Mouse (Mus musculus): ENCODE results near the gene Ilvbl. TPM values are rescaled to one million over a fixed set of nuclear protein-coding genes. Genes with fewer than 3 reads are reported as not detected.

Gene Ilvbl
- polyA plus RNA-seq, 1 experiment from 2014 or later, result 15.2 TPM

DNA sequence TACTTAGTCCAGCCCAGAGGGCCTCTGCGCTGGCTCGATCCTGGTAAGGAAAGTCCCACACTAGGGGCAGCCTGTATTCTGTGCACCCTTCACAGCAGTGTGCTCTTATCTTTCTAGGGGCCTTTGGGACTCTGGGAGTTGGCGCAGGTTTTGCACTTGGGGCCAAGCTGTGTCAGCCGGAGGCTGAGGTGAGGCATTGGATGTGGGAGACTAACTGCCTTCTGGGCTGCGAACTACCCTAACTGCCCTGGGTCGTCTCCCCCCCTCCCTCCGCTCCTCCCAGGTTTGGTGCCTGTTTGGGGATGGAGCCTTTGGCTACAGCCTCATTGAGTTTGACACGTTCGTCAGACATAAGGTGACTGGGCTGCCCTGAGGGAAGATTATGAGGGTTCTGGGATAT, 9.2 kb downstream of the Ilvbl start:
- H3K79me2 ChIP-seq (ENCODE audit: inconsistent target), result no peaks in the 10 kb centered on the region
- no peak overlapping the region for H3K27ac ChIP-seq
- no peak overlapping the region for H3K4me3 ChIP-seq (ENCODE audit: inconsistent target)
- WGBS (ENCODE audit: missing documents), result 88% methylated on average over 9 of the region's 9 CpGs
- H3K36me3 ChIP-seq (ENCODE audit: inconsistent target), result peaks cover 50% of the 10 kb centered on the region

DNA sequence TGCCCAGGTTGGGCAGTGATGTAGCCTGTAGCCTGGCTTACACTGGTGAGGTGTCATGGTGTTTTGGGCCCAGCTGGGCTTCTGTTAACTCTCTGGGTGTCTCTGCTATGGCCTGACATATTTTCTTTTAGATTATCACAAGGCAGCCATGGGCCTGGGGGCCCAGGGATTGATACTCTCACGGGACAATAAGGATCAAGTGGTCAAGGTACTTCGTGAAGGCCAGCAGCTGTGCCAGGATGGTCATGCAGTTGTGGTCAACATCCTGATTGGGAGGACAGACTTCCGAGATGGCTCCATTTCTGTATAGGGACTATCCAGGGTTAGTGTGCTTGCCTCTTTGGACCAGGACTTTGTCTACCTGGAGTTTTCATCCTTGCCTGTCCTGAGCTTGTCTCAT, 9.8 kb downstream of the Ilvbl start:
- no peak overlapping the region for H3K4me3 ChIP-seq (ENCODE audit: inconsistent target)

DNA sequence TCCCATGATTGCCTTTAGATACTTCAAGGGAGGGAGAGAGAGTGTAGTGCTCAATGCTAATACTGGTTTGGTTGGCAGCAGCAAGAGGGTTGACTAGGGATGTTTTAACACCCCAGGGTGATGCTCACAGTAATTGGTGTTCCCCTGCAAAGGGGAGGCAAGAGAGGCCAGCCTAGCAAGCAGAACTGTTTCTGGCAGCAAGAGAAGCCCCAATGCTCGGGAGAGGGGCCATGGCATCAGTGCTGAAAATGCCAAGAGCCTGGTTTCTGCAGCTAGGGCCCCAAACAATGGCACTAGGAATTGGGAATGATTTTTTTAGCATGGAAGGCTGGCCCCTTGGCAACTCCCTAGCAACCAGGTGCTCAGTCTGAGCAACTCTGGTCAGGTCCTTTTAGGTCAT, 10.8 kb downstream of the Ilvbl start:
- Histone ChIP-seq H3K36me3 (ENCODE audit: inconsistent target) (peaks cover 34% of the 10 kb centered on the region), H3K4me3 (ENCODE audit: inconsistent target) (no peak overlapping the region), H3K79me2 (ENCODE audit: inconsistent target) (no peaks in the 10 kb centered on the region), H3K27ac (no peak overlapping the region)
- 93% methylated on average over 1 of the region's 1 CpGs for WGBS (ENCODE audit: missing documents)

More for the DNA sequence above, 9.8 kb downstream of the Ilvbl start:
- no peak overlapping the region for H3K27ac ChIP-seq
- 97% methylated on average over 3 of the region's 3 CpGs for WGBS (ENCODE audit: missing documents)
- peaks cover 44% of the 10 kb centered on the region for H3K36me3 ChIP-seq (ENCODE audit: inconsistent target)
- no peaks in the 10 kb centered on the region for H3K79me2 ChIP-seq (ENCODE audit: inconsistent target)

DNA sequence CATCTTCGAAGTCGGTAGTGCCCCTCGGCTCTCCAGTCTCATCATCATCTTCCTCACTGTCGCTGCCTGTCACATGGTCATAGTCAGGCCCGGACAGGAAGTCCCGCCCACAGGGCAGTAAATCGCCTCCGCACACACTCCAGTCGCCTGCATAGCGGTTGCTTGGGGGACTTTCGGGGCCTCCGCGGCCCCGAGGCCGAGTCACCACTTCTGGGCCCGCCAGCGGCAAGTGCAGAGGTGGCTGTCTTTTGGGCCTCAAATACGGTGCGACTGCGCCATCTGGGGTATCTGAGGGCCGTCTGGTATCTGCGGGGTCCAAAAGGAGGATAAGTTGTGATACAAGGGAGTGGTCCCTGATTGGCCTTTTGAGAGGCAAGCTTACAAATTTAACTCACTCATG, 11.5 kb downstream of the Ilvbl start:
- Histone ChIP-seq H3K4me3 (ENCODE audit: inconsistent target) (no peak overlapping the region), H3K27ac (no peak overlapping the region), H3K36me3 (ENCODE audit: inconsistent target) (peaks cover 30% of the 10 kb centered on the region; the same call in 1 of the 2 replicates), H3K79me2 (ENCODE audit: inconsistent target) (no peaks in the 10 kb centered on the region)
- WGBS (ENCODE audit: missing documents), result 95% methylated on average over 17 of the region's 22 CpGs

DNA sequence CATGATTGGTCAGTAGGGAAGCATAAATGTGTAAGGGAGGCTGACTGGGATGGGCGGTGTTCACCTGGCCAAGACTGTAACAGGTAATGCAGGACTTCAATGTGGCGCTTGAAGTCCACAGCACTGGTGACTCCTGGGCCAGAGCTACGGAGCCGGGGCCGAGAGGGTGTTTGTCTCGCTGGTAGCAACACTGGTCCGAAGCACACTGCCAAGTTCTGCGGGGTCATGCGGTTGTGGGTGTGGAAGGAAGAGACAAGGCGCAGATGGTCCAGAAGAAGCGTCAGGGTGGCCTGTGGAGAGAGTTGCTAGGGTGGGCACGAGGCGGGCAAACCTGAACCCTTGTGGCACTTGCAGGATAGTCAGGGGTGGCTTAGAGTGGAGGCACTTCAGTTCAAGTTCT, 11.9 kb downstream of the Ilvbl start:
- H3K36me3 ChIP-seq (ENCODE audit: inconsistent target), result peaks cover 26% of the 10 kb centered on the region; the same call in 1 of the 2 replicates
- no peak overlapping the region for H3K4me3 ChIP-seq (ENCODE audit: inconsistent target)
- WGBS (ENCODE audit: missing documents), result 88% methylated on average over 11 of the region's 13 CpGs
- no peaks in the 10 kb centered on the region for H3K79me2 ChIP-seq (ENCODE audit: inconsistent target)
- H3K27ac ChIP-seq, result no peak overlapping the region

DNA sequence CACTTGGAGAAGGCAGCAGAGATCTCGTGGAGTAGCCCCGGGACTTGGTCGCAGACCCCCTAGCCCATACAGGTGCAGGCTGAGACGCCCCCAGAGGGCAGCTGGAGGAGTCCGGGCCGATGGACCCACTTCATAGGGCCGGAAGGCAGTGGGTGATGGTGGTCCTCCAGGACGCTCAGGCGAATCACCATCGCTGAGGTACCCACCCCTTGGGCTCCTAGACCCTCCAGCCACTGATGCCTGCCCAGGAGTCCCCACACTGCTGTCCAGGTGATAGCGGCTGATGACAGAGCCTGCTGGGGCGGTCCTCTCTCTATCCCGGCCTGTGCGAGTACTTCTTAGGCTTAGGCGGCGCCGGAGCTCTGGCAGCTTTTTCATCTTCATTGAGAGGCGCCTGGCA, 15.1 kb downstream of the Ilvbl start:
- H3K36me3 ChIP-seq (ENCODE audit: inconsistent target), result no peaks in the 10 kb centered on the region
- H3K79me2 ChIP-seq (ENCODE audit: inconsistent target), result no peaks in the 10 kb centered on the region
- no peak overlapping the region for H3K27ac ChIP-seq
- no peak overlapping the region for H3K4me3 ChIP-seq (ENCODE audit: inconsistent target)
- WGBS (ENCODE audit: missing documents), result 94% methylated on average over 16 of the region's 18 CpGs

DNA sequence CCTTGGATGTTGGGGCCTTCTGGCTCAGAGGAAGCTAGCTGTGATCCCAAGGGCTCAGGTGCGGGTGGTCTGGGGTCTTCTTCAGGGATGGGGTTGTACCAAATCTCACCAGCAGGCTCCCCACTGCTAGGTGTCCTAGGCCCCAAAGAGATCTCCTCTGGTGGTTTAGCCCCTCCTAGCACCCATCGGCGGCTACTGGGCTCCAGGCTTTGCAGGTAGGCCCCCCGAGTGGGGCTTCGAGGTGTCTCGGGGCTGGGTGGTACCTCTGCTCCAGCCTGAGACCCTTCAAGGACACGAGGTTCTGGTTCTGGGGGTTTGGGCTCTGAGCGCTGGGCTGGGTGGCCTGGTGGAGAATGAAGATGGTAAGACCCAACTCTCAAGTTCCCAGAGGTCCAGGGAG, 15.8 kb downstream of the Ilvbl start:
- Histone ChIP-seq H3K4me3 (ENCODE audit: inconsistent target) (no peak overlapping the region), H3K36me3 (ENCODE audit: inconsistent target) (no peaks in the 10 kb centered on the region), H3K79me2 (ENCODE audit: inconsistent target) (no peaks in the 10 kb centered on the region), H3K27ac (no peak overlapping the region)
- WGBS (ENCODE audit: missing documents), result 90% methylated on average over 8 of the region's 8 CpGs

DNA sequence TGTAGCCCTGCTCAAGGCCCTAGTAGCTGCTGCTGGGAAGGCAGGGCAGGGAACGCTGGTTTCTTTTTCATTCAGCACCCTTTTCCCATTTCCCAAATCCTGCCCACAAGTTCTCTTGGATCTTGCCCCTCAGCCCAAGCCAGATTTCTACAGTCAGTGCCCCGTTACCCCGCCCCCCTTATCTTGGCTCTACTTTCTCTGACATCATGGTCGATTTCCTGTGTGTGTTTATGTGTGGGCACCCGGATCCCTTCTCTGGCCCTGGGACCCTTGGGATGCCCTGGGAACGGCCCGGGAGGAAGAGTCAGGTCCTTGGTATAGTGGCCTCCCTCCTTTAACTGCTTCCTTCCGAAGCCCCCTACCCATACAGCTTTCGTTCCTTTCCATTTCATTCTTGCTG, 16.6 kb downstream of the Ilvbl start:
- Histone ChIP-seq H3K27ac (no peak overlapping the region), H3K79me2 (ENCODE audit: inconsistent target) (no peaks in the 10 kb centered on the region), H3K36me3 (ENCODE audit: inconsistent target) (no peaks in the 10 kb centered on the region), H3K4me3 (ENCODE audit: inconsistent target) (no peak overlapping the region)
- WGBS (ENCODE audit: missing documents), result 26% methylated on average over 9 of the region's 9 CpGs

DNA sequence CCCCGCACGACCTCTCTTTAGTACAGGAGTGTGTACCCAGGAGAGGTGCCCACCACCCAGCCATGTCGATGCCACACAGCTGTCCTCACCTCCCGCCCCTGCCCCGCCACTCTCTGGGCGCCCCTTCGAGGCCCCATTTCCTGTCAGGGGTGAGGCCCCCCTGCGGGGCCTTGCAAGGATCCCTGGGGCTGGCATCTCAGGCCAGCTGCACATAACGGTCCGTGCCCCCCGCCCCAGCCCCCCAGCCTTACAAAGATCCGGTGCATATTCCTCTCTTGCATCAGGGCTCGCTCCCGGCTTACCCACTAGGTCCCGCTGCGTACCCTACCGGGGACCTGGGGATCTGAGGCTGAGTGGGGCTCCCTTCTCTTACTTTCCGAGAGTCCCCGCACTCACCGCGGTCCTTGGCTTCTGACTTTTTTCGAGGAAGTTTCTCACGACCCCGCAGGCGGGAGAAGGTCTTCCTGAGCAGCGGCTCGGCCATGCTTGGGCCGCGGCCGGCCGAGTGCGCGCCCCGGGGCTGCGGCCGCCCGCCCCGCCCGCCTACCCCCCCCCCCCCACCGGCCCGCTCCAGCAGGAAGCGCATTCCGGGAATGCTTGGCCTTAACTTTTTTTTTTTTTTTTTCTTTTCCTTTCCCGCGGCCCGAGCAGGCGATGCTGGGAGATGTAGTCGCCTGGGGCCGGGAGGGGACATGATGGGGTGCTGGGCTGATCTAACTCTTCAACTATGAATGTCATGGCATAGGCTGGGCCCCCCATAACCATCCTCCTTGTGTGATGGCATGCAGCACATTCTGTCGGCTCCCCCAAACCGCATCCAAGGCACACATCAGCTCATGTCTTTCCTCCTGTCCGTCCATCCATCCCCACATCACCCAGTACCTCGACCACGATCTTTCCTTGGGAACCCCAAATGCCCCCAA, 17.5 kb downstream of the Ilvbl start, which contains the start of gene Syde1:
Gene Syde1, minus strand, starts transcription at position 559 of the 923 bp plus-strand sequence.
- no peak within 1 kb of the TSS; the same call in 1 of the 2 replicates for H3K4me3 ChIP-seq (ENCODE audit: inconsistent target)
- H3K79me2 ChIP-seq (ENCODE audit: inconsistent target), result no peaks in the 10 kb centered on the region
- H3K36me3 ChIP-seq (ENCODE audit: inconsistent target), result no peaks in the 10 kb centered on the region
- 7% methylated on average over 33 of the region's 54 CpGs for WGBS (ENCODE audit: missing documents)
- H3K27ac ChIP-seq, result no peak within 1 kb of the TSS

DNA sequence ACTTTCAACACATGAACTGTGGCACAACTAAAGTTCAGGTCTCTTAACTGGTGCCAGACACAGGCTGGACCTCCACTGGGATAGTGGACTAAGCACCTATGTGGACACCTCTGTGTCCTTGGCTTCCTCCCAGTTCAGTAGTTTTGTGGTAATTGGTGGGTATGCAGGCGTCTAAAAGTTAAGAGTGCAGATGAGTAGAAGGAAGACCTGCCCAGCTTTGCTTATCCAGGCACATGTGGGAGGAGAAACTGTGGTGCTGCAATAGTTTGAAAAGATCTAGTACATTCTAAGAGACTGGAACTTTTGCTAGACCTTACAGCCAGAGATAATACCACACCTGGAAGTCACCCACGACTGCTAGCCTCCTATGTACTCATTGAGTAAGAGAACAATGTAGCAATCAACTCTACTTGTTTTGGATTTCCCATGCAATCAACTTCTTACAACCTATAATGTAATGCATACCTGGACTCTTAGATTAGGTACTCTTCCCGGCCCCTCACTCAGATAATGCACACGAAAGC, 18.8 kb downstream of the Ilvbl start:
- WGBS (ENCODE audit: missing documents), result 90% methylated on average over 4 of the region's 4 CpGs

DNA sequence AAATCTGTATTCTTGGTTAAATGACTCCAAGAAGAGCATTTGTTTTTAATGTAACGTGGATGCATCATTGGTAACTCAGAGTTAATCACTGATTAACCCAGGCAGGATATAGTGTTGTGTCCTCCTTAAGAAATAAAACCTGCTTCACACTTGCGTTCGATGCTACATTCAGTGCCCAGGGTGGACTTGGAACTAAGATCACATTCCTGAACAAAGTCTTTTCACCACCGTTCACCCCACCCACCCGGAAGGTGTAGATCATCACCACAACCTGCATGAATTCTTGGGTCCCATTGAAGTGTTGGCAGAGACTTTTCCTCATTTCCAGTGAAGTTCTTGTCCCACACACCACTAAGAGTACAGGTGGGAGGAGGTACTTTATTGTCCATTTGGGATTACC, 19.6 kb downstream of the Ilvbl start:
- H3K27ac ChIP-seq, result no peak overlapping the region
- H3K4me3 ChIP-seq (ENCODE audit: inconsistent target), result no peak overlapping the region
- H3K79me2 ChIP-seq (ENCODE audit: inconsistent target), result no peaks in the 10 kb centered on the region
- H3K36me3 ChIP-seq (ENCODE audit: inconsistent target), result no peaks in the 10 kb centered on the region
- WGBS (ENCODE audit: missing documents), result 96% methylated on average over 5 of the region's 5 CpGs

More for the DNA sequence above, 18.8 kb downstream of the Ilvbl start:
- no peaks in the 10 kb centered on the region for H3K79me2 ChIP-seq (ENCODE audit: inconsistent target)
- H3K4me3 ChIP-seq (ENCODE audit: inconsistent target), result no peak overlapping the region
- no peaks in the 10 kb centered on the region for H3K36me3 ChIP-seq (ENCODE audit: inconsistent target)
- no peak overlapping the region for H3K27ac ChIP-seq

DNA sequence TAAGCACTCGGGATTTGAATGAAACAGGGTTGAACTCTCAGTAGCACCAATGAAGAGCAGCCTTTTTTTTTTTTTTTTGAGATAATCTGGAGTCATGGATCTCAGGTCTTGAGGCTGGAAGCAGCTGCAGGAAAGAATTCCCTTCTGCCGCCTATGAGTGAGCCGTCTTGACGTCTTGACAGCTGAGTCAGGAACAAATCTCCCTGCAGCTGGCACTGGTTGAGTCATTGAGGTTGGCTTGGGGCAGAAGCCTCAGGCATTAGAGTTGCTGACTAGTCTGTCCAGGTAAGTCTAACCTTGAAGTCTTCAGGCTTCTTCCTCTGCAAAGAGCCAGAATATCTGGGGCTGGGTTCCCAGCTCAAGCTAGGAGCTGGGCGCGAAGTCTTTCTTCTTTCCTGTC, 20.0 kb downstream of the Ilvbl start:
- Histone ChIP-seq H3K36me3 (ENCODE audit: inconsistent target) (no peaks in the 10 kb centered on the region), H3K27ac (no peak overlapping the region), H3K4me3 (ENCODE audit: inconsistent target) (no peak overlapping the region), H3K79me2 (ENCODE audit: inconsistent target) (no peaks in the 10 kb centered on the region)
- WGBS (ENCODE audit: missing documents), result 93% methylated on average over 6 of the region's 6 CpGs

DNA sequence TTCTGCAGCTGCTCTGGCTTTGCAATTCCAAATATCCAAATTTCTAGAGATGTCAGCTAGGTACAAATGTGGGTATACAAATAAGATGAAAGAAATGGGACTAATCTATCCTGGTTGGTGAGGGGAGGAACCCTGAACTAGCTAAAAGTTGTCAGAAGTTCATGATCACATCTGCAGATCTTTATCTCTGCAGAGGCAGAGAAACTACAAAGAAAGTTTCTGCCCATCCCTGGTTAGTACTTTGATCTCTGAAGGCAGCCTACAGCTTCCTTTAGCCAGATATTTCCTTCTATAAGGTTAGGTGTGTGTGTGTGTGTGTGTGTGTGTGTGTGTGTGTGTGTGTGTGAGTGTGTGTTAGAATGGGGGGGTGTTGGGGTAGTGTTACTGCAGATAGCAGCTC, 20.4 kb downstream of the Ilvbl start:
- no peaks in the 10 kb centered on the region for H3K36me3 ChIP-seq (ENCODE audit: inconsistent target)
- H3K4me3 ChIP-seq (ENCODE audit: inconsistent target), result no peak overlapping the region
- no peak overlapping the region for H3K27ac ChIP-seq
- no peaks in the 10 kb centered on the region for H3K79me2 ChIP-seq (ENCODE audit: inconsistent target)

DNA sequence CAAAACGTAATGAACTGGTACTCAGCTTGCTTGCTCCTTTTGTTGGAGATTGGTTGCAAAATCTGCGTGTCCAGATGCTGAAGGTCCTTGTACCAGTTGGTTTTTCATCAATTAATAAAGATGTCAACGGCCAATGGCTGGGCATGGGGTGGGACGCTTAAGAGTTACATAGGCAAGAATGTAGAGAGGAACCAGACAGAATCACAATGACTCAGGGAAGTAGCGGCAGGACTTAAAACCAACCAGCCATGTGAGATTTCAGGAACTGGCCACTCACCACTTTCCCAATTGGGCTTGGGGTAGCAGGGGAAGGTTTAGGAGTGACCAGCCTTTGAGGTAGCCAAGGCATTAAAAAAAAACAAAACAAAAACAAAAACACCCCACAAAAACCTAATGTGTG, 25.7 kb downstream of the Ilvbl start:
- H3K27ac ChIP-seq, result no peak overlapping the region
- no peaks in the 10 kb centered on the region for H3K79me2 ChIP-seq (ENCODE audit: inconsistent target)
- WGBS (ENCODE audit: missing documents), result 81% methylated on average over 5 of the region's 5 CpGs
- H3K36me3 ChIP-seq (ENCODE audit: inconsistent target), result no peaks in the 10 kb centered on the region
- H3K4me3 ChIP-seq (ENCODE audit: inconsistent target), result no peak overlapping the region

DNA sequence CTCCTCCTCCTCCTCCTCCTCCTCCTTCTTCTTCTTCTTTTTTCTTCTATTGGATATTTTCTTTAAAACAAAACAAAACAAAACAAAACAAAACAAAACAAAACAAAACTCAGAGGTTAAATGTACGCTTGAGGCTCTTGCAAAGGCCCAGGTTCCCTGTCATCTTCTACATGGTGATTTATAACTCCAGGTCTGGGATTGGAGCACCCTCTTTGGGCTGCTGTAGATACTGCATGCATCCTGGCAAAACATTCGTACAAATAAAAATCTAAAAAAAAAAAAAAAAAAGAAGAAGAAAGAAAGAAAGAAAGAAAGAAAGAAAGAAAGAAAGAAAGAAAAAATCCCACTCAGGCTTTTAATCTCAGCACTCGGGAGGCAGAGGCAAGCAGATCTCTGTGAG, 30.9 kb downstream of the Ilvbl start:
- Histone ChIP-seq H3K4me3 (ENCODE audit: inconsistent target) (no peak overlapping the region), H3K79me2 (ENCODE audit: inconsistent target) (no peaks in the 10 kb centered on the region), H3K27ac (no peak overlapping the region), H3K36me3 (ENCODE audit: inconsistent target) (no peaks in the 10 kb centered on the region)
- 33% methylated on average over 3 of the region's 3 CpGs for WGBS (ENCODE audit: missing documents)
